11 mouse cellular contexts compared by ENCODE assay signal in the genomic region with DNA sequence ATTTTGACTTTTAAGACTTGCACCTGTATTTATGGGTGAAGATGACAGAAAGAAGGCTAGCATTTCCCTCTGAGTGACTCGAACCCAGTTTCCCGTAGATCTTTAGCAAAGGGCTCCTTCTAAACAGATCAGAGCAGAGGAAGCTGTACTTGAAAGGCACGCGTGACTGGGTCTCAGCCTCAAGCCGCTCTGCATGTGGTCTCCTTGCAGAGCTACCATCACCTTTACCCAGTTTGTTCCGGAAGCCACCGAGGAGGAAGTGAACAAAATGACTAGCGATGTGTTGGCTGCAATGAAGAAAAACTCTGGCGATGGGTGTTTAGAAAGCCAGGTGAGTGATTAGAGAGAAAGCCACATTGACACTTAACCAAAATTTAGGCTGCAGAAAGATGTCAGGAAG. TPM values are rescaled to one million over a fixed set of nuclear protein-coding genes. Genes with fewer than 3 reads are reported as not detected.
DNase-seq lines count a peak whose midpoint lies in the region; ATAC-seq and TF ChIP-seq lines count a peak whose summit lies in the region.
"Had no signal": no experiment of that assay in that cellular context is flagged by ENCODE, and none has a peak within 500 bp of the region (broad histone marks: within the 10 kb centered on the region; RNA-seq: fewer than 3 reads in every experiment).

No protein-coding gene starts in this region.

- no peak overlapping the region for H3K9ac ChIP-seq in lung, postnatal 0 days (replicated peaks; ENCODE audit: low read depth)
- H3K9ac ChIP-seq in embryonic facial prominence, embryonic 15.5 days: no peak overlapping the region
- H3K9ac ChIP-seq: hindbrain, embryonic 14.5 days had no signal

- no peak overlapping the region for H3K4me3 ChIP-seq in lung, postnatal 0 days (ENCODE audit: low read depth, low read length)
- H3K4me3 ChIP-seq in embryonic facial prominence, embryonic 15.5 days (replicated peaks): 0 out of 2 replicates have a peak overlapping the region, but pooled peaks have one; percentile 6
- H3K4me3 ChIP-seq in gastrocnemius, adult 2 months: no peak overlapping the region
- H3K4me3 ChIP-seq: myocyte had no signal

- H3K27me3 ChIP-seq in lung, postnatal 0 days (replicated peaks; ENCODE audit: insufficient read depth, low read length): no peaks in the 10 kb centered on the region
- no peaks in the 10 kb centered on the region for H3K27me3 ChIP-seq in embryonic facial prominence, embryonic 15.5 days

- no peaks in the 10 kb centered on the region for H3K4me1 ChIP-seq in lung, postnatal 0 days (ENCODE audit: insufficient read depth, low read depth, low read length)
- H3K4me1 ChIP-seq in embryonic facial prominence, embryonic 15.5 days: no peaks in the 10 kb centered on the region

- no peak for ATAC-seq in lung, postnatal 0 days
- ATAC-seq in embryonic facial prominence, embryonic 15.5 days (ENCODE audit: insufficient number of reproducible peaks, low FRiP score, low TSS enrichment, low read depth): no peak
- ATAC-seq in megakaryocyte progenitor cell, adult 5-6 weeks (replicated peaks; ENCODE audit: poor library complexity): peak; percentile 68

- WGBS in lung, postnatal 0 days: 59% methylated on average over 9 of the region's 9 CpGs
- 66% methylated on average over 9 of the region's 9 CpGs for WGBS in embryonic facial prominence, embryonic 15.5 days

- intact Hi-C loops in gastrocnemius, adult 2 months (cut with DNase I): no loop called here

- no peak for TF ChIP-seq CTCF in lung, postnatal 0 days (IDR thresholded peaks at IDR 0.05)
- no peak for TF ChIP-seq CTCF in gastrocnemius, adult 2 months (IDR thresholded peaks at IDR 0.05)

- no peaks in the 10 kb centered on the region for H3K36me3 ChIP-seq in lung, postnatal 0 days (ENCODE audit: insufficient read depth, low read length)
- H3K36me3 ChIP-seq in embryonic facial prominence, embryonic 15.5 days: no peaks in the 10 kb centered on the region

- DNase-seq in lung, postnatal 10 days: peak; percentile 2
- DNase-seq in lung, postnatal 0 days (ENCODE audit: low spot score): no peak
- DNase-seq in thymus, postnatal 4 days: peak; percentile 62
- DNase-seq in left cerebral cortex, adult 18-20 months (ENCODE audit: low spot score in 2 of 2): no peak
- DNase-seq in gastrocnemius, adult 2 months: no peak

- no peaks in the 10 kb centered on the region for H3K9me3 ChIP-seq in lung, postnatal 0 days (ENCODE audit: low read length)
- no peaks in the 10 kb centered on the region for H3K9me3 ChIP-seq in embryonic facial prominence, embryonic 15.5 days (replicated peaks)

- TF ChIP-seq EP300 in lung, postnatal 0 days (IDR thresholded peaks at IDR 0.05): no peak

- H3K4me2 ChIP-seq in lung, postnatal 0 days (replicated peaks; ENCODE audit: low read depth, low read length): no peak overlapping the region
- no peak overlapping the region; the same call in 1 of the 2 replicates for H3K4me2 ChIP-seq in embryonic facial prominence, embryonic 15.5 days (replicated peaks)
- H3K4me2 ChIP-seq: hindbrain, embryonic 14.5 days had no signal

- no peak overlapping the region for H3K27ac ChIP-seq in lung, postnatal 0 days (ENCODE audit: low read length)
- H3K27ac ChIP-seq in embryonic facial prominence, embryonic 15.5 days (replicated peaks): no peak overlapping the region
- no peak overlapping the region for H3K27ac ChIP-seq in gastrocnemius, adult 2 months
- H3K27ac ChIP-seq: hindbrain, embryonic 14.5 days had no signal

RNA-seq across cellular contexts. Expression of gene Afp, which starts 1.9 kb away (rescaled TPM):
- 1.2 and 1.6 TPM in 2 replicates for polyA plus RNA-seq in lung, postnatal 0 days (2015; fragmentation: Nextera tagmentation; extraction: Ambion mirVana)
- 0.21 and 0.64 TPM in 2 replicates for polyA plus RNA-seq in embryonic facial prominence, embryonic 15.5 days (2015; fragmentation: Nextera tagmentation; extraction: Ambion mirVana)
- 1.1 and 1.2 TPM in 2 replicates for total RNA-seq in megakaryocyte progenitor cell, adult 5-6 weeks (2015)
- 0.21 and 1.3 TPM in 2 replicates for total RNA-seq in megakaryocyte progenitor cell, adult 5-6 weeks (2017)
- total RNA-seq in left cerebral cortex, adult 18-20 months (2021): not detected
- not detected for total RNA-seq in gastrocnemius, adult 2 months (2021)

RNA-seq across cellular contexts. Expression of gene Afm, which starts 26.3 kb away (rescaled TPM):
- not detected in 2 replicates for polyA plus RNA-seq in lung, postnatal 0 days (2015; fragmentation: Nextera tagmentation; extraction: Ambion mirVana)
- polyA plus RNA-seq in embryonic facial prominence, embryonic 15.5 days (2015; fragmentation: Nextera tagmentation; extraction: Ambion mirVana): not detected in 2 replicates
- not detected in 2 replicates for total RNA-seq in megakaryocyte progenitor cell, adult 5-6 weeks (2015)
- not detected in 2 replicates for total RNA-seq in megakaryocyte progenitor cell, adult 5-6 weeks (2017)
- total RNA-seq in left cerebral cortex, adult 18-20 months (2021): not detected
- not detected for total RNA-seq in gastrocnemius, adult 2 months (2021)
- total RNA-seq: left cerebral cortex, adult 8-10 months had no signal
- polyA plus RNA-seq: brain, embryonic 14.5 days; hindbrain, embryonic 14.5 days; myocyte had no signal

RNA-seq across cellular contexts. Expression of gene Alb, which starts 31.7 kb away (rescaled TPM):
- 2.1 and 3.2 TPM in 2 replicates for polyA plus RNA-seq in lung, postnatal 0 days (2015; fragmentation: Nextera tagmentation; extraction: Ambion mirVana)
- polyA plus RNA-seq in embryonic facial prominence, embryonic 15.5 days (2015; fragmentation: Nextera tagmentation; extraction: Ambion mirVana): 2.6 and 3.1 TPM in 2 replicates
- total RNA-seq in megakaryocyte progenitor cell, adult 5-6 weeks (2015): not detected in 2 replicates
- total RNA-seq in megakaryocyte progenitor cell, adult 5-6 weeks (2017): not detected in 2 replicates
- total RNA-seq in left cerebral cortex, adult 18-20 months (2021): not detected
- total RNA-seq in gastrocnemius, adult 2 months (2021): under 1 TPM in 1 of 2 experiments, not detected in 1; 0.14 TPM
- polyA plus RNA-seq: hindbrain, embryonic 14.5 days; myocyte had no signal

Comparison
In these comparisons a context has a peak if more than half of its experiments do, and no peak if none do; other contexts are left out.
1. DNase-seq: peak in lung, postnatal 10 days (single experiment) and thymus, postnatal 4 days (single experiment); none in lung, postnatal 0 days (single experiment), left cerebral cortex, adult 18-20 months (0 of 2) and gastrocnemius, adult 2 months (single experiment).